Mouse (Mus musculus) liver, embryonic 14.5 days (tissue): ENCODE data around the gene Mettl8.

Experiments
- CTCF ChIP-seq: IDR thresholded peaks from 2 replicates; pipeline ENCODE4 v1.5.1; 2016; ENCODE audit warnings: antibody characterized with exemption, low read depth, control low read depth
- EP300 ChIP-seq: IDR thresholded peaks from 2 replicates; pipeline ENCODE4 v1.6.1; 2016; ENCODE audit warnings: antibody characterized with exemption, low read depth

GRCm38 (mm10) chr2:70930631-70931288, 124.6 kb downstream of the Mettl8 start:
- TF ChIP-seq CTCF, result no peak
- TF ChIP-seq EP300, result no peak
